Mouse (Mus musculus): ENCODE measurements around the gene Klhdc8a. TPM values are rescaled to one million over a fixed set of nuclear protein-coding genes. Genes with fewer than 3 reads are reported as not detected.

The Klhdc8a gene
- total and polyA plus RNA-seq, 3 experiments = 98.4 to 272 (median 163) TPM

DNA sequence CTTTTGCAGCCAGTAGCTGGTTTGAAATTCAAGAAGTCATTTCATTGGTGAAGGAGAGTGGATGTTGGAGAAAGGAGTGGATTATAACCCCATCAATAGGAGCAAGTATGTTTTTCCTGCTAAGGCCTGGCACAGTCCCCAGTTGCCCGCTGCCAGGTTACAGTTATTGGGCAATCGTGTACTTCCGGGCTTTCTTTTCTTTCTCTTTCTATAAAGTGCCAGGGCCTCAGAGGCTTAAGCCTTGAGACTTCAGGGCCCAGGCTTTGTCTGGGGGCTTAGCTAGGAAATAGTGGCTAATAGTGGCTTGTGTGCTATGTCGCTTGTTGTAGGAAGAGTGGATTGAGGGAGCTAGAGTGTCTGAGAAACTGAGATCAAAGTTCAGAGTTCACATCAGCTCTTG, 19.0 kb downstream of the Klhdc8a start:
- DNase-seq = peak; percentile 59

DNA sequence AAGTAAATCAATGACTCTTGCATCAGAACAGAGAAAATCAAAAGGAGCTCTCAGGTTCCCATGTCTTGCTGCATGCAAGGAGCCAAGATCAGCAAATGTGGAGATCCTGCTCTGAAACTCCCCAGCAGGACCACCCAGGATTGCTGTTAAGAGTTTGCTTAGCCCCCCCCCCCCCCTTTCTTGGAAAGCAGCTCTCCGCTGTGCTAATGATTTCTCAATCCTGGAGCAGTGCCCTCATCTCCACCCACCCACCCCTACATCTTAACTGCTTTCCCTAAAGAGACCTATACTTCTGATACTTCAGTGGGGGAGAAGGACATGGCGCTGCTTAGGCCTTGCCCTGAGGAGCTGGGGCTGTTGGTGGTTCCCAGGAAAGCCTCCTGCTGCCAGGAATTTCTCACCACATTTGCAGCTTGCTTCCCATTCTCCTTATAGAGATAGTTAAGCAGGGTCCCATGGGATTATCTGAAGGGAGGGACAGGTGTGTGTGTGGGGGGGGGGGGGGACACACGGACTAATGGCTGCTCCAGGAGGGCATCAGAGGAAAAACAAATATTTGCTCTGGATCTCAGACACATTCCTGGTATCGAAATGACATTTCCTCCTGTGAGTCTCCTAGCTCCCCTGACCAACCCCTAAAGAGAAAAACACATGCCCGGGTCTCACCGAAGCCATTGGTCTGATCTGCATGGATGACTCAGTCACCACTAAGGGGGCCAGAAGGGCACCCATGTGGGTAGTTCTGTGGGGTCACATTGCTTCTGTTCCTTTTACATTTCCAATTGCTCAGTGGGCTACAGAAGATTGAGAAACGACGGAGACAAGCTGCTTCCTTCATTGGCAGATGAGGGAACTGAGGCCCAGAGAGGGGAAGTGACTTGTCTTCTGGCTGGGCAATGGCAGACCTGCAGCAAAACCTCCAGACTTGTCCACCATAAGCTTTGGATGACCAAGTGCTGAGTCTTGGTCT, 19.8 kb downstream of the Klhdc8a start:
- no peak for DNase-seq

DNA sequence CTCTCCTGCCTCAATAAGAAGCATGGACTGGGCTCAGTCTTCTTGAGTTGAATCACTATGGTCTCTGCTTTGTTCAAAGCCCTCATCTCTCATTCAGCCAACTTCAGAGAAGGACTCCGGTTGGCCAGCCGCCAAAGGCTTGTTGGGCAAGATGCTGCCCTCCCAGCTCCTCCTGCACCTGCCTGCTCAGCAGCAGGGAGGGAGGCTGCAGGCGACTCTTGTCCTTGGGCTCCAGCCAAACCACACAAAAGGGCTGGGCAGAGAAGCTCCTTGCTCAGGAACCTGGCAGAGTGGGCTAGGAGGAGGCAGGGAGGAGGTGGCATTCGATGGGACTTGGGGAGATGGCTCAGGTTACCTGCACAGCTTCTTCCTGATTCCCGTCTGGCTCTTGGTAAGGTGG, 20.8 kb downstream of the Klhdc8a start:
- DNase-seq = peak; percentile 82

DNA sequence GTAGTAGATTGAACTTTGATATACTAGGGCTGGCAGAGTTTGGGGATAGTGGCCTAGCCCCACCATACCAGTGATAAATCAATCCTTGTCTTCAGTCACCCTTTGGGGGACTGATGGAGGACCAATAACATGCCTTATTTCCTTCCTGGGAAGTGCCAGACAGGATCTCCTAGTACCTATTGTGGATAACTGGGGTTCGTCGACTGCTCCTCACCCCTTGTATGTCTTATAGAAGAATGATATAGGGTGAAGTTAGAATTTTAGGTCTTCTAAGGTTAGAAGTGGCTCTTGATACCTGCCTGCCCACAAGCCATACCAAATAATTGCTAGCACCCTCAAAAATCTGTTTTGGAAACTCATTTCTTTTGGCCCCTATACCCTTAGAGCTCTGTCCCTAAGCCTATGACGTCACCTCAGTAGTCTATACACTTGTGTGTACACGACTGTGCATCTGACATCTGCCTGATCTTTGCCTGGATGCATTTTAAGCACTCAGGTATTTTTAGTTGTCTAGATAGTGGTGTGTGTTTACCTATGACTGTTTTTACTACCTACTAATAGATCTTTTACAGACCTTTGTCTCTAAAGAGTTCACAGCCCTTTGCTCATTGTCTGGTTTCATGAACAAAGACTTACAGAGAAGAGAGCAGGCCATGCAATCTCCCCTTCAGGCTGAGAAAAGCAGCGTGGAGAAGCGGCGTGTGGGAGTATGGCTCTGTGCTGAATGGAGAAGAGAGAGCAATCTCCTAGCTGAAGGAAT, 23.6 kb downstream of the Klhdc8a start:
- DNase-seq = no peak

DNA sequence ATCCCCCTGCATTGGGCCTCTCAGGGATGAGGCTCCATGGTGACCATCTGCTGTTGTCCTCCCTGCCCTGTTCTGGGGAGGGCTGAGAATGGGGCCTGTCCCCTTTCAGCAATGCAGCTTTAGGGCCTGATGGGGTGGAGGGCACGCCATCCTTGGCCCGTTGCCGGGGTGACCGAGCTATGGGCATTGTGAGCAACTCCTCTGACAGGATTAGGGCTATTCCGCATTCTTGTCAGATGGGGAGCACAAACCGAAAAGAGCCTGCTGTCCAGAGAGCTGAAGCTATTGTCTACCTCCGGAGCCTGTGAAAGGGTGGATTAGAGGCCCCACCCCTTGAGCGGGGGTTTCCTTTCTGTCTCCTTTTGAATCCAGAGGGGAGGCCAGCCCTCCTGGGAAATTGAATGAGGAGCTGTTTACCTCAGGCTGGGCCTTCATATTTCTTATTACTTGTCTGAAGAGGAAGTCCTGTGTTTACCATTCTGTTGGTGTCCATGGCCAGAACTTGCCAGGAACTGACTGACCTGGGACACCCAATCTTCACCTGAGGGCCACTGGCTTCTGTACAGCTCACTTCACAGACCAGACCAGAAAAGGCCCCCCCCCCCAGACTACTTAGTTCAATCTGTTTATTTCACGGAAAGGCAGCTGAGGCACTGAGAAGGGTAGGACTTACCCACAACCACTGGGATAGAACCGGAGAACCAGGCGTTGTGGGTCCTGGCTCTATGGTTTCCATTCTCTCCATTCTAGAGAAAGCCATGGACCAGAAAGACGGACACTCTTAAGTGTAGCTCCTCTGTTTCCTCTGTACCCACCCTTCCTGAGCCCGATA, 24.5 kb downstream of the Klhdc8a start:
- peak; percentile 31 for DNase-seq

DNA sequence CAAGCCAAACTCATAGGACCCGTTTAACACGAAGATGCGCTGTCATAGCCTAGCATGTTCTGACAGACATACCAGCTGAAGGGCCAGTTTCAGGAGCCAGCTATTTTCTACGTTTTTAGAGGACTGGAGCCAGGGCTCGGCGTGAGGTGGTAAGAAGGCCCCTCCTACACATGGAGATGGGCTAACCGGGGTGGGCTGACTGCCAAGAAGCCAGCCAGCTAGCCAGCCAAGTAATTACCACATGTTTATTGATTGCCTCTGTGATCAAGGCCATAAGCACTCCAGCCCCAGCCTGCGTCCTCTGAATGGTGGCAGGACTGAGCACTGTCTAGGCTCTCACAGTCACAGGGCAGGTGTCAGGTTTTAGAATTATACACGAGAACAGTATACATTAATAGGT, 28.4 kb downstream of the Klhdc8a start:
- DNase-seq = no peak

DNA sequence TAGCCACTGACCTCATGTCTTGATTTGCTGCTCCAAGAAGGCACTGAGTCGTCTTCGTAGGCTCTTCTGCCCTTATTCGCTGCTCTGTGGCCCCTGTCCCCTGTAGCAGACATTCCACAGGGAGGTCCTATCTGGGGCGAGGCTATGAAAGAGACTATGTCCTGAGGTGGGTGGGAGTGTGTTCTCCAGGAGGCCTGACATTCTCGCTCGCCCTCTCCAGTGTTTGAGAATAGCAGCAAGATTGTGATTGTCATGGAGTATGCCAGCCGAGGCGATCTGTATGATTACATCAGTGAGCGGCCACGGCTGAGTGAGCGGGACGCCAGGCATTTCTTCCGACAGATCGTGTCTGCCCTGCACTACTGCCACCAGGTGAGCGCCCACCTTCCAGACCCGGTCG, 29.1 kb downstream of the Klhdc8a start:
- no peak for DNase-seq

DNA sequence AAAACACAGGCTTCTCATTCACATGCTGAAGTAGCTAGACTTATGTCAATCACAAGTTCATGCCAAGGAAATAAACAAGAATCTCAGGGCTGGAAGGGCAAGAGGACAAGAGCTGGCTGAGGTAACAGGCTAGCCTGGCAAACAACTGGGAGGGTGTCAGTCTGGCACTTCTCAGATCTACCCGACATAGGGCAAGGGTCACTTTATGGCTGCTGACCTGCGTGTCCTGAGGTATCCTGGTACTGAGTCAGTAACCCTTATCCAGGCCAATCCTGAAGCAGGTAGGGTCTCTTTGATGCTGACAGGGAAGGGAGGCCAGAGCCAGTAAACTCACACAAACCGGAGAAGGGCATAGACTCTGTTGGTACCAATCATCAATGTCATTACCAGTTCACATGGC, 30.1 kb downstream of the Klhdc8a start:
- DNase-seq = no peak

DNA sequence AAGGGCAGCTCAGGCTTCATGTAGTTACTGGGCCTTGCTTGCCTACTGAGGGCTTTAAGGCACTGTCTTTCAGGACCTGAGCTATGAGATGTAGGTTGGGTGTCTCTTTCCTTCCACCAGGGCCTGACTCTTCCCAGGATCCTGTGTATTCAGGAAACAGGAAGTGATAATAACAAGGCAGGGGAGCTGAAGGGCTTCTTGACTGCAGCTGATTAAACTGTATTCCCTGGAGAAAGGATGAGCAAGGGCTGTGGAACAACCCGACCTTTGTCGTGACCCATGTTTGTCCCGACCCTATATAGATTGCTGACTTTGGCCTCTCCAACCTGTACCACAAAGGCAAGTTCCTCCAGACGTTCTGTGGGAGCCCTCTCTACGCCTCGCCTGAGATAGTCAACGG, 31.2 kb downstream of the Klhdc8a start:
- no peak for DNase-seq

DNA sequence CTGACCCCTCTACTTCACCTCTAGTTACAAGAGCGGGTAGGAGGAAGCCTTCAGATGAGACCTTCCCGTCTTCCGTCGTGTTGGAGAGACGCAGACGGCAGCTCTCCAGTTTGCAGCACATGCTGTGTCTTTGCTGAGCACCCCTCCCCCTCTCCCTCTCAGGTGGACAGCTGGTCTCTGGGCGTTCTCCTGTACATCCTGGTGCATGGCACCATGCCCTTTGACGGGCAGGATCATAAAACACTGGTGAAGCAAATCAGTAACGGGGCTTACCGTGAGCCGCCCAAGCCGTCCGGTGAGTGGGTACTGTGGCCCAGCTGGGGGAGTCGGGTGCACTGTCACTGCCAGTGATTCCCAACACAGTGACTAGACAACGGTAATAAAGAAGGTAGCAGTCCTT, 32.0 kb downstream of the Klhdc8a start:
- no peak for DNase-seq

DNA sequence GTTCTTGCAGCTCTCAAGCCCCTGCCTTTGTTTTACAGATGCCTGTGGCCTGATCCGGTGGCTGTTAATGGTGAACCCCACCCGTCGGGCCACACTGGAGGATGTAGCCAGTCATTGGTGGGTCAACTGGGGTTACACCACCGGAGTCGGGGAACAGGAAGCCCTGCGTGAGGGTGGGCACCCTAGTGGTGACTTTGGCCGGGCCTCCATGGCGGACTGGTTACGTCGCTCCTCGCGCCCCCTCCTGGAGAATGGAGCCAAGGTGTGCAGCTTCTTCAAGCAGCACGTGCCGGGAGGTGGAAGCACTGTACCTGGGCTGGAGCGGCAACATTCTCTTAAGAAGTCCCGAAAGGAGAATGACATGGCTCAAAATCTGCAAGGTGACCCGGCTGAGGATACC, 32.9 kb downstream of the Klhdc8a start:
- DNase-seq = no peak

DNA sequence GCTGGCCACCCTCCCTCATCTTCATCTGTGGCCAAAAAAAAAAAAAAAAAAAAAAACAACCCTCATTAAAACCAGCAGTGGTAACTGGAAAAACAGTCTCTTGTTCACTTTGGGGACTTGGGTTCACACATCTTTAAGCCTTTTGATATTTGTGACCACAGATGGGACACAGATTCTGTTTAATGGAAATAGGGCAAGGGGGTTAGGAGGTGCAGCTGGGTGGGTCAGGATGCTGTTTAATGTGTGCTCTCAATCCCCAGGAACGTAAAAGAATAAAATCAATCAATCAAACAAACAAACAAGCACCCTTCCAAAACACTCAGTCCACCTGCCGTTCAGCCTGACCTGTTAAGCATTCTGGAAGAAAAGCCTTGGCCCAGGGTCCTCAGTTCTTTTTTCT, 34.8 kb downstream of the Klhdc8a start:
- no peak for DNase-seq

DNA sequence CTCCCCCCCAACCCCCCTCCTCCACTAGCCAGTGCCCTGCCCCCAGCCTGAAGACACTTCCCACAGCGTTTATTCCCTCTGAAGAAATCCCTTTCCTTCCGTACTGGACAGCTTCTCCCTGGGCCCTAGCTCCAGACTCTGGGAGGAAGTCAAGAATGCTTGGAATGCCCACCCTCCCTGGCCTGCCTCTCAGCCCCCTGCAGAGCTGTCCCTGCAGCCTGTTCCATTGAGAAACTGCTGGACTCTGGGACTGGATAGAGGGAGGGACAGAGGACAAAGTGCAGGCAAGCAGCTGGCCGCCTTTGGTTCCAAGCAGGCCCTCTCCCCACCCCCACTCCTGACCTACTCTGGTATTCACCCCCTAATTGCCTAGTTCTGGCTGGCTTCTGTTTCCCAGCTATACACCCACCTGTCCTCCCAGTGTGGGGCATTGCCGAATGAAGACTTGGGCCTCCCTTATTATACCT, 35.3 kb downstream of the Klhdc8a start:
- DNase-seq = no peak

DNA sequence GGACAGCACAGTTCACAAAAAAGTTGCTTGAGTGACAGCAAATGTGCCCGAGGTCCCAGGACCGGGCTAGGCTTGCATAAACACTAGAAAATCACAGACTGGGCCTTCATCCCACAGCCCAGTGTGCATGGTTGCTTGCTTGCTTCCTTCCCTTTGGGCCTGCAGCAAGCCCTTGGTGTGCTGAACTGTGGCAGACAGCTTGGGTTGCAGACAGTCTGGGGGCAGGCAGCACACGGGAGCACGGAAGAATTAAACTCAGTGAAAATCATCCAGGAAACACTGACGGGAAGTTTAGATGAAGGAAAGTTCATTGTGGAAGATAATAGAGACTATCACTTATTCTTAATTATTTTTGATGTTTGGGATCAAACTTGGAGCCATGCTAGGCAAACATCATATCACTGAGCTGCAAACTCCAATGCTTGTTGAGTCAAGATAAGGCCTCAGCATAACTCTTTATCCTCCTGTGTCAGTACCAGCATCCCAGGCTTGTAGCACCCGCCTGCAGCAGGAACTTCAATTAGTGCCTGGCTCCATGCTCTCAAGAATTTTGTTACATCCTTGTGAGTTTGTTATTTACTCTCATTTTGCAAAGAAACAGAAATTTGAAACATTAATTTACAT, 35.9 kb downstream of the Klhdc8a start:
- DNase-seq = no peak

DNA sequence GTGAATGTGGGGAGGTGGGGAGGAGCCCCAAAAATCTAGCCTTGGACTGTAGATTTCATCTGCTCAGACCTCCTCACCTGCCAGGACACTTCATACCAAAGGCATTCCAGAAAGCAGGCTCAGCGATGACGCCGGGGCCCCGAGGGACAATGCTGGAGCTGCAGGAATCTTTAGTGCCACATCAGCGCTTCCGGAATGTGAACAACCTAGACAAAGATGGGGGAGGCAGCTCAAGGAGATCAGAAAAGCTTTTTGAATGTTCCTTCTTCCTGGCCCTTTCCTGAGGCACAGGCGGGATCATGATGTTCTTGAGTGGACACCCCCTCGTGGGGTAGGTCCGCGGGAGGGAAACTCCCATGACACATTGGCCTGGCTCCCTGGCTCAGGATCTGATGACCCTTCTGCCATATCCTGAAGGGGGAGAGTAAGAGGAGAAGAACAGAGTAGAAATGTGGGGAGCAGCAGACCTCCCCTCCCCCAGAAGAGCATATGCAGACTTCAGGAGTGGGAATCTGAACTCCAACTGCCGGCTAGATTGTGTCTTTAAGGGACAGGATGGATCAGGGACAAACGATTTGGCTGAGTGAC, 37.0 kb downstream of the Klhdc8a start:
- DNase-seq = peak; percentile 44

DNA sequence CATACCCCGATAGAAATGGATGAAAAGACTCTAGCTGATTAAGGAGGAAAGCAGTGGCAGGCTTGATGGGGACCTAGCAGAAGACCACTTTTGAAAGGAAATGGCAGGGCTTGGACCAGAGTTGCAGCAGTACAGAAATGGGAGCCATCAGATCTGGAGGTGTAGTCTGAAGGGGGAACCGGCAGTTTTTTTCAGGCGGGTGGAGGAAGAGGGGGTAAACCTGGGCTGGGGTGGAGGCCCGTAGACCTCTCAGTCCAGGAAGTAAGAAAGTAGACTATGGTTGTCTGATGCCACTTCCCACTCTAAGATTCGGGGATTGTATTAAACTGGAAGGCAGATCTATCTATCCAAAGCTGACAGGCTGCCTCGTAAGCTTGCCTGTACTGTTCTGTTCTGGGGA, 38.5 kb downstream of the Klhdc8a start:
- no peak for DNase-seq

DNA sequence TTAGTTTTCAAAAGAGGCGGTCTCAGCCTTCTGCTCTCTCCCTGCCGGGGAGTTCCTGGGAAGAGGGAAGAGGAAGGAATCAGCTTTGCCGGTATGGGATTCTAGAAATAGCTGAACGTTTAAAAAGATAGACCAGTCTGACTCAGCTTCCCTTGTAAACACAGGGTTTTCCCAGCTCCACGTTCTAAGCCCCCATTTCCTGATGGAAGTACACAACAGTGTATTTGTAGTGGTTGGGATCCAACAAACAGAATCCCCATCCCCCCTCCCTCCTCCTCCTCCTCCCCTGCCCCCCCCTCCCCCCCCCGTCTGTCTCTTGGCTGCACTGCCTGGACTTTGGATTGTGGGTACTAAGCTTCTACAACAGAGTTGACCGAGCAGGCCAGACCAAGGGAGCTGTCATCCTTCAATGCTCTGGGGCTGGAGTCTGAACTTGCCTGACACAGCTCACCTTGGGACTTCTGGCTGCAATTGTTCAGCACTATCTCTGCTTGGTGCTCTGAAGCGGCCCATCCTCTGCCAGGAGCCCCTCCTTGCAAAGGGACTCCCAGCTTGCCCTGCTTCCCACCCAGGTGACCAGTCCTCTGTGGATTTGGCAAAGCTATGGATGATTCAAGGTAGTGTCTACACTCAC, 39.7 kb downstream of the Klhdc8a start:
- no peak for DNase-seq

DNA sequence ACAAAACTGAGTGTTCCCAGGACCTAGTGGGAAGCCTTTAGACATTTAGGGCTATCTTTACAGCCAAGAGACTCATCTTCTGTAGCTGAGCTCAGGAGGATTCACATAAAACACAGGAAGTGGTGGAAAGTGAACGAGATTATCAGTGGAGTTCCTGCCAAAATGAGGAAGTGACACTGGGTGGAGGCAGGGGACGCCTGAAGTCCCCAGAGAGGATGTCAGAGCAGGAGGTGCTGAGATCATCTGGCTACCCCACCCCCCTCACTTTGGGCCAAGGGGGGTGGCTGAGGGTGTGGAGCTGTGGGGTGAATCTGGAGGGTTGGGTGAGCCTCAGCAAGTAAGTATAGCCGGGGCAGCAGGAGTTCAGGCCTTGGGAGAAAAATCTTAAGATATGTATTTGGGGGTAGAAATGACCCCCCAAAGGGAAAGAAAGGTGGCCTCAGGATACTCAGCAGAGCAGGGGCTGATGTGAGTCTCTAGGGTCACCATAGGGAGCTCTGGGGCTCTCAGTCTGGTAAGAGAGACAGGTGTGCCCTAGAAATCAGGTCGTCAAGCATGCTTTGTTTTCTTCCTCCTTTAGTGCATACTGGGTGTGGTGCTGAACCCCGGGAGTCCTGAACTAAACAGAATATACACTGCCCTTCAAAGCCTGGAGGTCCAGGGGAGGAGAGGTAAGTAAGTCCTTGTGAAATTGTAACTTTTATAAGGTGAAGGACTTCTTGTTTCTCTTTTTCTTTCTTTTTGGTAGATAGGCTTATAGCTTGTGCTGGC, 43.5 kb downstream of the Klhdc8a start:
- DNase-seq = peak; percentile 74

DNA sequence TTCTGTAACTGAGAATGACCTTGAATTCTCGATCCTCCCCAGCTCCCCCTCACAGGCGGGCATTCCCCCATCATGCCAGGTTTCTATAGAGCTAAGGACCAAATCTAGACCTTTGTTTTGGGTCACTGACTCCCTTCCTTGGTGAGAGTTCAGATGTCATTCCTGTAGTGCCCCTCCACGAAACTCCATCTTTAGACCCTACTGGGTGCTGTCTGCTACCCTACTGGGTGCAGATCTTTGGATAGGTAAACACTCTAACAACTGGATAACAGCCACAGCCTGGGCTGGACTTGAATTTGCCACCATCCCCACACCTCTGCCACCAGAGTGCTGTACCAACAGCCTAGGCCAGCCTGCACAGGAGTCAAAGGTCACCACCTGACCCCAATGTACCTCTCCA, 44.1 kb downstream of the Klhdc8a start:
- no peak for DNase-seq

DNA sequence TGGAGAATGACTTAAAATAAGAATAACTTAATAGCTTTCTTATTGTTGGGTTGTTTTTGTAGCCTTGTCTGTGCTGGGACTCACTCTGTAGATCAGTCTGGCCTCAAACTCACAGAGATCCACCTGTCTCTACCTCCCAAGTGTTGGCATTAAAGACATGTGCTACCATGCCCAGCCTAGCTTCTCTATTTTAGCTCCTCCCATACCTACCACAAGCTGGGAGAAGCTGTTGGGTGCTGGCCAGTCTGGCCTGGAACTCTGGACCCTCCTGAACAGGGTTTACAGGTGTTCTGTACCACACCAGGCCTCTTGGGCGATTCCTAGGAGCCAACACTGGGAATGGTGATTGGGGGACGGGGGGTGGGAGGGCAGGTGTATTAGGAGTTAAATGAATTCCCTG, 44.8 kb downstream of the Klhdc8a start:
- DNase-seq = no peak
